Mouse (Mus musculus): ENCODE results near the gene Dock10. TPM values are rescaled to one million over a fixed set of nuclear protein-coding genes. Genes with fewer than 3 reads are reported as not detected.

Dock10 gene
- polyA plus RNA-seq, 1 experiment from 2014 or later, result 4.3 TPM

DNA sequence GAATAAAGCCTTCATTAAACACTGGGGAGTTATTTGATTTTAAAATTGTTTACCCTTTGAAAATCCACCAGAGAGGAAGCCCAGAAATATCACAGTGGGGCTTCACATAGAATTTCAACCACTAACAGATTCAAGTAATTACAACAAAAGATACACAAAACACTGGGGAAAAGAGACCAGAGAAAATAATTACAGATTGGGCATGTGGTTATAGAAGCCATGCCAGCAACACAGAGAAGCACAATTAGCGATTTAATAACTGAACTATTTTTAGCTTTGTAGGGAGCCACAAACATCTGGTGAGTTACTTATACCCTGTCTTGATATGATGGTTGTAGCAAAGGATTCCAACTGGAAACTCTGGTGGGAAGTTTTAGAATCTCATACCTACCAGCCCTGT is 104.2 kb downstream of the Dock10 start:
- no peak for ATAC-seq (ENCODE audit: insufficient number of reproducible peaks, low FRiP score)
- no peak overlapping the region for H3K4me2 ChIP-seq
- H3K4me3 ChIP-seq, result no peak overlapping the region
- no peaks in the 10 kb centered on the region for H3K27me3 ChIP-seq (replicated peaks)
- no peaks in the 10 kb centered on the region for H3K4me1 ChIP-seq (replicated peaks)
- WGBS, result 73% methylated on average over 1 of the region's 1 CpGs
- no peak overlapping the region for H3K9ac ChIP-seq
- no peaks in the 10 kb centered on the region for H3K9me3 ChIP-seq (replicated peaks)
- no peak overlapping the region for H3K27ac ChIP-seq (ENCODE audit: poor library complexity, severe bottlenecking)
- H3K36me3 ChIP-seq, result no peaks in the 10 kb centered on the region

- H3K4me1 ChIP-seq (replicated peaks), result no peaks in the 10 kb centered on the region
- no peaks in the 10 kb centered on the region for H3K27me3 ChIP-seq (replicated peaks)
- H3K4me3 ChIP-seq, result no peak overlapping the region
- no peaks in the 10 kb centered on the region for H3K36me3 ChIP-seq
- H3K9me3 ChIP-seq (replicated peaks), result no peaks in the 10 kb centered on the region
- ATAC-seq (ENCODE audit: insufficient number of reproducible peaks, low FRiP score), result no peak
- H3K27ac ChIP-seq (ENCODE audit: poor library complexity, severe bottlenecking), result no peak overlapping the region
- no peak overlapping the region for H3K4me2 ChIP-seq
- no peak overlapping the region for H3K9ac ChIP-seq
Measured at GRCm38 (mm10) chr1:80652803-80653202, 105.5 kb downstream of the Dock10 start.

- Histone ChIP-seq H3K9me3 (replicated peaks) (no peaks in the 10 kb centered on the region), H3K4me2 (no peak overlapping the region), H3K4me1 (replicated peaks) (no peaks in the 10 kb centered on the region), H3K9ac (no peak overlapping the region), H3K4me3 (no peak overlapping the region), H3K27me3 (replicated peaks) (no peaks in the 10 kb centered on the region), H3K36me3 (no peaks in the 10 kb centered on the region), H3K27ac (ENCODE audit: poor library complexity, severe bottlenecking) (no peak overlapping the region)
- no peak for ATAC-seq (ENCODE audit: insufficient number of reproducible peaks, low FRiP score)
- WGBS, result 87% methylated on average over 2 of the region's 2 CpGs
Measured at GRCm38 (mm10) chr1:80652083-80652482, 106.2 kb downstream of the Dock10 start.

GRCm38 (mm10) chr1:80646602-80647001 is 111.7 kb downstream of the Dock10 start:
- Histone ChIP-seq H3K27ac (ENCODE audit: poor library complexity, severe bottlenecking) (no peak overlapping the region), H3K9me3 (replicated peaks) (no peaks in the 10 kb centered on the region), H3K4me1 (replicated peaks) (no peaks in the 10 kb centered on the region), H3K4me3 (no peak overlapping the region), H3K36me3 (no peaks in the 10 kb centered on the region), H3K9ac (no peak overlapping the region), H3K4me2 (no peak overlapping the region), H3K27me3 (replicated peaks) (no peaks in the 10 kb centered on the region)
- no peak for ATAC-seq (ENCODE audit: insufficient number of reproducible peaks, low FRiP score)
- 71% methylated on average over 3 of the region's 3 CpGs for WGBS

DNA sequence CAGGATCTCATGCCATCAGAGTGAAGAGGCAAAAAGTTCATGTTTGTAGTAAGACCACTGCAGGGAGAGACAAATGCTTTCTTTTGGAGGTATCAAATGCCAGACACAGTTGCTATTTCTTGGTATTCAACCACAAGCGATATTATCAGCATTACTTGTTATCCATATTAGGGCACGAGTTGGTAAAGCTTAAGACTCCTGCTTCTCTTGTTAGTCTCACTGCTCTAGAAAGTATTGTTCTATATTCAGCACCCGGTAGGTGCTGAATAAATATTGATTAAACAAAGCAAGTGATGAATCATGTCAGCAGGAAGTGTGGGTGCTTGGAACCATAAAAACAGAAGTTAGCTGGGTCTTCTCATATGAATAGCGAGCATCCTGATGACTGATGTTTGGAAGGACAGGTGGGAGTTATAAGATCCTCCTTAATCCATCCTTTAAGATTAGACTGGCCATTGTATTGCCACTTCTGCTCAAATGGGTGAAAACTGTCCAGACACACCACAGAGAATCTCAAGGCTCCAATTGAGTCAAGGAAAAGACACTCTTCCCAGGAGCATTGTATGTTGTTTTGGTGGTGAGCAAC is 114.4 kb downstream of the Dock10 start:
- Histone ChIP-seq H3K9ac (no peak overlapping the region), H3K4me3 (no peak overlapping the region), H3K9me3 (replicated peaks) (no peaks in the 10 kb centered on the region), H3K27me3 (replicated peaks) (no peaks in the 10 kb centered on the region), H3K27ac (ENCODE audit: poor library complexity, severe bottlenecking) (no peak overlapping the region), H3K36me3 (no peaks in the 10 kb centered on the region), H3K4me2 (no peak overlapping the region), H3K4me1 (replicated peaks) (no peaks in the 10 kb centered on the region)
- no peak for ATAC-seq (ENCODE audit: insufficient number of reproducible peaks, low FRiP score)
- 69% methylated on average over 4 of the region's 4 CpGs for WGBS

DNA sequence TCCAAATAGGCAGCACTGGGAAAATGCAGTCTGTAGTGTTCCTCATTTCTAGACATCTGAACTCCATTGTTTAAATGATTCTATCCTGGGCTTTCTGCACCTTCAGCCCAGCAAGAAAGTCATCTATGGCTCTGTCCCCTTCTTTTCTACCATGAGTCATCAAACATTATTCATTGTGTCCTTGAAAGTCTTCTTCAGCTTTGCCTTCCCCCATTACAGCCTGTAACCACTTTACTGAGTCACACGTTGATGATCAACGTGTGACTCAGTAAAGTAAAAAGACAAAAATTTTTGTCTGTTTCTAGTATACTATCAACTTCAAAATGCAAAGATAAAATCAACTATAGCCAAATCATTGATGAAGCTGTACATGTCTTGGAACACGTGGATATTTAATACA is 116.5 kb downstream of the Dock10 start:
- 82% methylated on average over 3 of the region's 3 CpGs for WGBS

DNA sequence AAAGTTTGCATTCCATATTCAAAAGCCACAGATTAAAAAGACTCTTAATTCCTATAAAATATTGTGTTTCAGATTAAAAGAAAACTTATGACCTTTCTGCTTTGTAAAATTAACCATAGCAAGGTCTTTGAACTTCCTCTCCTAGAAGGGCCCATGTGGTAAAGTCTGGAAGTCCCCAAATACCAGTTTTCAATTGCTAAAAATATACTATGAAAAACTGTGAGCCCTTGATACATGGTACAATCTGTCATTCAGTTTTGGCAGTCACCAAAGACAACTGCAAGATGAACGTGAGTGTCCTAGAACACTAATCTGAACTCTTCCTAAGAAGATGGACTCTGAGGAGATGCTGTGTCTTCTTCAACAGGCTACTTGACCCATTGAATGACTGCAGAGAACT is 117.0 kb downstream of the Dock10 start:
- Histone ChIP-seq H3K36me3 (no peaks in the 10 kb centered on the region), H3K27ac (ENCODE audit: poor library complexity, severe bottlenecking) (no peak overlapping the region), H3K9me3 (replicated peaks) (no peaks in the 10 kb centered on the region), H3K9ac (no peak overlapping the region), H3K4me1 (replicated peaks) (no peaks in the 10 kb centered on the region), H3K27me3 (replicated peaks) (no peaks in the 10 kb centered on the region), H3K4me3 (no peak overlapping the region), H3K4me2 (no peak overlapping the region)
- 75% methylated on average over 1 of the region's 1 CpGs for WGBS
- ATAC-seq (ENCODE audit: insufficient number of reproducible peaks, low FRiP score), result no peak

More for the DNA sequence above, 116.5 kb downstream of the Dock10 start:
- ATAC-seq (ENCODE audit: insufficient number of reproducible peaks, low FRiP score), result no peak
- H3K9me3 ChIP-seq (replicated peaks), result no peaks in the 10 kb centered on the region
- H3K27ac ChIP-seq (ENCODE audit: poor library complexity, severe bottlenecking), result no peak overlapping the region
- no peaks in the 10 kb centered on the region for H3K36me3 ChIP-seq
- H3K4me3 ChIP-seq, result no peak overlapping the region
- no peaks in the 10 kb centered on the region for H3K4me1 ChIP-seq (replicated peaks)
- H3K27me3 ChIP-seq (replicated peaks), result no peaks in the 10 kb centered on the region
- no peak overlapping the region for H3K9ac ChIP-seq
- no peak overlapping the region for H3K4me2 ChIP-seq

DNA sequence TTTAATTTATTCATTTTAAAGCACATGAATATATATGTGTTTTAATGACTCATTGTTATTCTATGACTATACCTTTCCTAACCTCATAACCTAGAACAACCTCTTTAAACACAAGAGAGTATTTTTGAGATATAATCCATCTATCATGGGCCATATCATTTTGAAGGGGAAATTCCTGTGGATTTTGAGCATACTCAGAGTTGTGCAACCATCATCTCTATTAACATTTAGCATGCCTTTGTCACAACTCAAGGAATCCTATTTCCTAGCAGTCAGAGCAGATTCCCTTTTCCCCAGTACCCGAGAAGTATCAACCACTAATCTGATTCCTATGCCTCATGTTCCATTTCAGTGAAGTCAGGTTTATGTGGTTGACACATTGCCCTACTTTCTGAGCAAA is 118.8 kb downstream of the Dock10 start:
- Histone ChIP-seq H3K27me3 (replicated peaks) (no peaks in the 10 kb centered on the region), H3K4me3 (no peak overlapping the region), H3K9me3 (replicated peaks) (no peaks in the 10 kb centered on the region), H3K4me2 (no peak overlapping the region), H3K27ac (ENCODE audit: poor library complexity, severe bottlenecking) (no peak overlapping the region), H3K36me3 (no peaks in the 10 kb centered on the region), H3K9ac (no peak overlapping the region), H3K4me1 (replicated peaks) (no peaks in the 10 kb centered on the region)
- ATAC-seq (ENCODE audit: insufficient number of reproducible peaks, low FRiP score), result no peak
- 90% methylated on average over 1 of the region's 1 CpGs for WGBS

GRCm38 (mm10) chr1:80637214-80637705 is 121.1 kb downstream of the Dock10 start:
- Histone ChIP-seq H3K36me3 (no peaks in the 10 kb centered on the region), H3K4me1 (replicated peaks) (no peaks in the 10 kb centered on the region), H3K27ac (ENCODE audit: poor library complexity, severe bottlenecking) (no peak overlapping the region), H3K27me3 (replicated peaks) (no peaks in the 10 kb centered on the region), H3K9me3 (replicated peaks) (no peaks in the 10 kb centered on the region), H3K4me3 (no peak overlapping the region), H3K4me2 (no peak overlapping the region), H3K9ac (no peak overlapping the region)
- ATAC-seq (ENCODE audit: insufficient number of reproducible peaks, low FRiP score), result no peak
- 59% methylated on average over 4 of the region's 4 CpGs for WGBS

DNA sequence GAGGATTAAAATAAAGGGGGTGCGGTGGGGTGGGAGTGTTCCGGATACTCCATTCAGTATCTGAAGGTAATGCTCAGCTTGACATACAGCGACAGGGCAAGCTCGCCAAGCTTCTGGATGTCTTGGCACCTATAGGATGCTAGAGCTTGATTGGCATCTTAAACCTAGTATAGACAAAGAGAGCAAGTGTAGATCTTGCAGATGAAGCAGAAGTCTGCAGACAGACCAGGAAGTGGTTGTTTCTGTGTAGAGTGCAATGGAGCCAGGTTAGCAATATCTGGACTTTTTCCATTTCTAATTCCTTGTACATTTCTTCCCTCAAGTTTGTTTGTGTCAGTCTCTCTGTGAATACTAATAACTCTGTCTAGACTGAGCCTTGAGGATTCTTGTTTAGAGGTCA is 122.5 kb downstream of the Dock10 start:
- WGBS, result 89% methylated on average over 4 of the region's 4 CpGs
- no peak overlapping the region for H3K4me2 ChIP-seq
- no peak for ATAC-seq (ENCODE audit: insufficient number of reproducible peaks, low FRiP score)

DNA sequence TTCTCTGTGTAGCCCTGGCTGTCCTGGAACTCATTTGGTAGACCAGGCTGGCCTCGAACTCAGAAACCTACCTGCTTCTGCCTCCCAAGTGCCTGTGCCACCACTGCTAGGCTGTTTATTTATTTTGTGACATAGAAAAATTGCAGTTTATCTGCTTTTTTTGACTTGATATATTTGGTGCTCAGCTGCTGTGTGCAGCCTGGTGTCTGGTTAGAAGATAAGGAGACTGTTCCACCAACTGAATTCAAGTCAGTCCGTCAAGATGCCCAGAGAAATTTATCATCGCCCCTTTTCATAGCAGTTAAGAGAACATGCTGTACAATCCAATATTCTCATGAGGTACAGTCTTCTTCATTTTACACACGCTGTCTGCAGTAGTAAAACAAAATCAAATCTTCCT is 124.8 kb downstream of the Dock10 start:
- Histone ChIP-seq H3K9me3 (replicated peaks) (no peaks in the 10 kb centered on the region), H3K9ac (no peak overlapping the region)
- 74% methylated on average over 4 of the region's 4 CpGs for WGBS

More for the DNA sequence above, 122.5 kb downstream of the Dock10 start:
- no peaks in the 10 kb centered on the region for H3K36me3 ChIP-seq
- H3K9me3 ChIP-seq (replicated peaks), result no peaks in the 10 kb centered on the region
- H3K4me1 ChIP-seq (replicated peaks), result no peaks in the 10 kb centered on the region
- H3K27me3 ChIP-seq (replicated peaks), result no peaks in the 10 kb centered on the region
- H3K4me3 ChIP-seq, result no peak overlapping the region
- no peak overlapping the region for H3K27ac ChIP-seq (ENCODE audit: poor library complexity, severe bottlenecking)
- no peak overlapping the region for H3K9ac ChIP-seq

More for the DNA sequence above, 124.8 kb downstream of the Dock10 start:
- no peak for ATAC-seq (ENCODE audit: insufficient number of reproducible peaks, low FRiP score)
- H3K4me1 ChIP-seq (replicated peaks), result no peaks in the 10 kb centered on the region
- H3K27ac ChIP-seq (ENCODE audit: poor library complexity, severe bottlenecking), result no peak overlapping the region
- H3K27me3 ChIP-seq (replicated peaks), result no peaks in the 10 kb centered on the region
- H3K4me2 ChIP-seq, result no peak overlapping the region
- H3K36me3 ChIP-seq, result no peaks in the 10 kb centered on the region
- no peak overlapping the region for H3K4me3 ChIP-seq
